Mouse (Mus musculus) heart, adult 2 months (tissue): ENCODE measurements at regions not wholly inside any gene's neighbourhood (a gene's known extent, or its start where the extent isn't known, plus 50 kb on each side); places are given as distances from the start of the nearest gene placed in this dataset.

ENCODE experiments used
- CTCF ChIP-seq: fragments of 200-600 bp; IDR thresholded peaks from 2 replicates; pipeline ENCODE4 v1.8.1; 2022; ENCODE audit warnings: antibody characterized with exemption, mild to moderate bottlenecking, moderate library complexity
- EP300 ChIP-seq: fragments of 200-500 bp; IDR thresholded peaks from 2 replicates; pipeline ENCODE4 v1.6.1; 2011; ENCODE audit warnings: low read depth, low read length, control low read depth; ENCODE audit not compliant: insufficient read depth
- POLR2A ChIP-seq: fragments of 200-500 bp; IDR thresholded peaks from 2 replicates; pipeline ENCODE4 v1.6.1; 2011; ENCODE audit warnings: mild to moderate bottlenecking, low read depth, low read length, control low read depth; ENCODE audit not compliant: insufficient read depth

DNA sequence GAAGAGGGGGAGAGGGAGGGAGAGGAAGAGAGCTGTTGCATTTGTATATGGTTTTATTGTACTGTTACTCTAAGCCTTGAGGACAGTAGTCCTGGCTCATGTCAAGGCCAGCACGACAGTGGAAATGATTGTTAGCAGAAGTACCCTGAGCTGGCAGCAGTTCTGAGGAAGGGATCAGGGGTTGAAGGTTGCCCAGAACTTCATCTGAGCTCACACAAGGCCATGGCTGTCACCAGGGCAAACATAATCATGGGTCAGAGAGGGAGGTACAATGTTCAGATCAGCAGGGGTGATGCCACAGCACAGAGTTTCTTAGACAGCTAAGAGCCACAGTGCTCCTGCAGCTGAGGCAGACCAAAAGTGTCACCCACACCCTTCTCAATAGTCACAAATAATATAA, 114.8 kb downstream of the Rplp1 start:
- TF ChIP-seq CTCF (no peak), POLR2A (no peak), EP300 (no peak)
